Mouse (Mus musculus): ENCODE measurements around the gene H6pd.
A peak's percentile ranks its signal among the peaks of the same experiment; 100 is the strongest.

H6pd gene

GRCm38 (mm10) chr4:149944214-149944613, 64.6 kb downstream of the H6pd start:
- no peak for DNase-seq (ENCODE audit: low spot score in 2 of 2)

DNA sequence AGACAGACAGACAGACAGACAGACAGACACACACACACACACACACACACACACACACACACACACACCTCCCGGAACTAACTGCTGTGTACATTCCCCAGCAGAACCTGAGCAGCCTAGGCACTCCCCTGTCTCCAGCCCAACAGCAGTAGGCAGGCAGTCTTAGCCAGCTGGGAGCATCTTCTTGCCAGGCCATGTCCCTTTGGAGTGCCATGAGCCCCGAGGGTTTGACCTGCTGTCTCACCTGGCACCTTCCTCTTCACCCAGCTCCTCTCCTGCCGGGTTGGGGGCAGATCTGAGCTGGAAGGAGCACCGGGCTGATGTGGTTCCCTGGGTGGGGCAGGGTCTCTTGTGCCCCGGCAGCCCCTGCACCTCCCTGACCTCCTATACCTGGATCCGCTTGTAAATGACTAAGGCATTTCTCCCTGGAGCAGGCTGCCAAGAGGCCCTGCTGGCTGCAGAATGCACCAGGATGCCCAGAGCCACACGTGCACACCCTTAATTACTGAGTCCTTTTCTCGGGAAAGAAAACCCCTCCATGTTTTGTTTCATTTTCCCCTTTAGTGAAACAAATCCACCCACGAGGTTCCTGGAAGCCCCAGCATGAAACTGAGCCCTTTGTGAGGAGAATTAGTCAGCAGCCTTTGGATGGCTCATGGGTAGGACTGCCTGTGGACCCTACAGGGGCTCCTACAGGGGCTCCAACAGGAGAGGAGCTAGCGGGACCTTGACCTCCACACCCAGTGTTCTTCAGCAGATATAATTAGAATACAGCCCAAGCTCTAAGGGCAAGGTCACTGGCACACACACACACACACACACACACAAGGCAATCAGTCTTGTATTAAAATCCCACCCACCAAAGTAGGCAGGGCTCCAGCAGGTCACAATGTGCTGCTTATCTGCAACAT, 65.7 kb downstream of the H6pd start:
- DNase-seq (ENCODE audit: low spot score in 2 of 2) = no peak

GRCm38 (mm10) chr4:149941067-149941755, 67.6 kb downstream of the H6pd start:
- DNase-seq (ENCODE audit: low spot score in 2 of 2) = peak in 1 of 2 experiments; percentile 77

- no peak for DNase-seq (ENCODE audit: low spot score in 2 of 2)
These were observed 70.1 kb downstream of the H6pd start for GRCm38 (mm10) chr4:149938701-149939100.

DNA sequence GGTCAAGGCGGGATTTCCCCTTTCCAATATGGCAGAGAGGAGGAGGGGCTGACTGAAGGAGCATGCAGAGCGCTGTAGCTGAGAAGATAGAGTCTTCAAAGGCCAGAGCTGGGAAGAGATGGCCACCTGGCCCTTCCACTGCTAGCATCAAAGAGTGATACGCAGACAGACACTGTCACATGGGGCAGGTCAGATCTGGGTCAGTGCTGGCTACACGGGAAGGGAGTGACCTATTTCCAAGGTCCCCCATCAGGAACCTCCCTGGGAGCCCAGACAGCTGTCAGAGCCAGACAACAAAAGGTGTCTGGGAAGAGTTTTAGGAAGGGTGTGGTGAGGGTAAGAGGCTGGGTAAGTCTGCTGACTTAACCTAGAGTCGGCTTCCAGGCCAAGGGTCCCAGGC, 71.9 kb downstream of the H6pd start:
- DNase-seq (ENCODE audit: low spot score in 2 of 2) = peak in 1 of 2 experiments; percentile 45

- no peak for DNase-seq (ENCODE audit: low spot score in 2 of 2)
These were observed 73.4 kb downstream of the H6pd start for GRCm38 (mm10) chr4:149935470-149935869.

DNA sequence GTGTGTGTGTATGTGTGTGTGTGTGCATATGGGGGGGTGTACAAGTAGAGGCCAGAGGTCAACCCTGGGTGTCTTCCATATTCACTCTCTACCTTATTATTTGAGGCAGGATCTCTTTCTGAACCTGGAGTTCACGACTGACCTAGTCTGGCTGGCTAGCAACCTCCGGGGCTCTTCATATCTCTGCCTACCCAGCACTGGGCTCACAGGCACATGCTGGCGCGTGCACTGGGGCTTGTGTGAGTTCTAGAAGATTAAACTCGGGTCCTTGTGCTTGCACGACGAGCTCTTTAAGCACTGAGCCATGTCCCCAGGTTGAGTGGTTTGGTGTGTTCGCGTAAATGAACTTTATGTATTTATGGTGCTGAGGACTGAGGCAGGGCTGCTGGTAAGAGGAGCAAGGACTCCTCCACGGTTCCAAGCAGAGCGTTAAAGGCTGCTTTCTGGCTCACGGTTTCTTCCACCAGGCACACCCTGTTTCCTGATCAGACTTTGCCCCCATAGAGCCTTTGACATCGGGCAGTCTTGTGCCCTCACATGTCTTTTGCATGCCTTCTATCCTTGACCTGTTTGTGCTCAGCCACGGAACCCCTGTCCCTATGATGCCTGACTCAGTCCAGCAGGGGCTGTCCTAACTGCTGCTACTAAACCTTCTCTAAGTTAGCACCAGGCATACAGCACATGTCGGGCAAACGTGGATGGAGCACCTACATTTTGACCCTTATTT, 75.1 kb downstream of the H6pd start:
- no peak for DNase-seq (ENCODE audit: low spot score in 2 of 2)

GRCm38 (mm10) chr4:149933025-149933424, 75.8 kb downstream of the H6pd start:
- no peak for DNase-seq (ENCODE audit: low spot score in 2 of 2)

- DNase-seq (ENCODE audit: low spot score in 2 of 2) = no peak
These were observed 76.6 kb downstream of the H6pd start for GRCm38 (mm10) chr4:149932108-149932815.

DNA sequence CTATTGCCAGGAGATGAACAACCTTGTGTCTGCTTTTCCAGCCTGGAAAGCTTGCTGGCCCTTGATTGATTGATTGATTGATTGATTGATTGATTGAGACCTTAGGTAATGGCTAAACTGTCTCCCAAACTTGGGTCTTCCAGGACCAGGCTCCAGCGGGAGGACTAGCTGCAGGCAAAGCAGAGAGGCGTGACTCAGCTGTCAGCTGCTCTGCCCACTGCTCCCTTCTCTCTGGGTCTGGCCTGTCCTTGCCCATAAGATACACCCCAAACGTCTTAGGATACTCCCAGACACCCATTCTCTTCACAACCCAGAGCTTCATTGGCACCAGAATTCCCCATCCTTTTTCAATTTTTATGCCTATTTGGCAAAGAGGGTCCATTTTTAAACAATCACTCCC, 78.1 kb downstream of the H6pd start:
- DNase-seq (ENCODE audit: low spot score in 2 of 2) = no peak
